Mouse (Mus musculus) heart, embryonic 13.5 days (tissue): ENCODE data around the gene Grap. TPM values are rescaled to one million over a fixed set of nuclear protein-coding genes. Genes with fewer than 3 reads are reported as not detected.

Experiments
- ATAC-seq: fragments of 200-750 bp; cut with Nextera tagmentation; 2 replicates; pipeline ENCODE4 v1.8.0; 2017; ENCODE audit warnings: moderate TSS enrichment; ENCODE audit not compliant: insufficient number of reproducible peaks, low FRiP score, low TSS enrichment; ENCODE audit errors: extremely low read depth
- H3K27ac ChIP-seq: fragments of 300-500 bp; sonication (generic); replicated peaks from 2 replicates; pipeline ENCODE4 v1.5.1; 2015; ENCODE audit warnings: moderate library complexity, mild to moderate bottlenecking, inconsistent platforms
- H3K27me3 ChIP-seq: fragments of 300-500 bp; sonication (generic); replicated peaks from 2 replicates; pipeline ENCODE4 v1.6.1; 2015; ENCODE audit warnings: mild to moderate bottlenecking, inconsistent platforms
- H3K36me3 ChIP-seq: fragments of 300-500 bp; sonication (generic); 2 replicates; pipeline ENCODE4 v1.6.1; 2015; ENCODE audit warnings: mild to moderate bottlenecking, inconsistent platforms
- H3K4me1 ChIP-seq: fragments of 300-500 bp; sonication (generic); 2 replicates; pipeline ENCODE4 v1.6.1; 2015; ENCODE audit warnings: inconsistent platforms
- H3K4me2 ChIP-seq: fragments of 300-500 bp; sonication (generic); 2 replicates; pipeline ENCODE4 v1.6.1; 2015; ENCODE audit warnings: inconsistent platforms, mild to moderate bottlenecking, moderate library complexity
- H3K4me3 ChIP-seq: fragments of 300-500 bp; sonication (generic); 2 replicates; pipeline ENCODE4 v1.5.1; 2015; ENCODE audit warnings: moderate library complexity, mild to moderate bottlenecking, inconsistent platforms
- H3K9ac ChIP-seq: fragments of 300-500 bp; sonication (generic); 2 replicates; pipeline ENCODE4 v1.6.1; 2015; ENCODE audit warnings: inconsistent platforms, mild to moderate bottlenecking, moderate library complexity
- H3K9me3 ChIP-seq: fragments of 300-500 bp; sonication (generic); 2 replicates; pipeline ENCODE4 v1.6.1; 2016; ENCODE audit warnings: inconsistent platforms
- WGBS: fragments of 180-500 bp; shearing (Covaris S2); methylation state at CpG from one replicate; pipeline ENCODE4 v1.1.7; 2015; ENCODE audit warnings: mixed read lengths; 5-methylcytosine and 5-hydroxymethylcytosine counted together
- polyA plus RNA-seq: library from polyadenylated mRNA; unstranded; fragments of >200 nt; fragmentation: Nextera tagmentation; extraction: Ambion mirVana; gene quantifications from 2 replicates; pipeline ENCODE4 v1.2.1, GENCODE M21; 2015

Gene Grap
- polyA plus RNA-seq, 1 experiment from 2014 or later = 11.2 TPM

DNA sequence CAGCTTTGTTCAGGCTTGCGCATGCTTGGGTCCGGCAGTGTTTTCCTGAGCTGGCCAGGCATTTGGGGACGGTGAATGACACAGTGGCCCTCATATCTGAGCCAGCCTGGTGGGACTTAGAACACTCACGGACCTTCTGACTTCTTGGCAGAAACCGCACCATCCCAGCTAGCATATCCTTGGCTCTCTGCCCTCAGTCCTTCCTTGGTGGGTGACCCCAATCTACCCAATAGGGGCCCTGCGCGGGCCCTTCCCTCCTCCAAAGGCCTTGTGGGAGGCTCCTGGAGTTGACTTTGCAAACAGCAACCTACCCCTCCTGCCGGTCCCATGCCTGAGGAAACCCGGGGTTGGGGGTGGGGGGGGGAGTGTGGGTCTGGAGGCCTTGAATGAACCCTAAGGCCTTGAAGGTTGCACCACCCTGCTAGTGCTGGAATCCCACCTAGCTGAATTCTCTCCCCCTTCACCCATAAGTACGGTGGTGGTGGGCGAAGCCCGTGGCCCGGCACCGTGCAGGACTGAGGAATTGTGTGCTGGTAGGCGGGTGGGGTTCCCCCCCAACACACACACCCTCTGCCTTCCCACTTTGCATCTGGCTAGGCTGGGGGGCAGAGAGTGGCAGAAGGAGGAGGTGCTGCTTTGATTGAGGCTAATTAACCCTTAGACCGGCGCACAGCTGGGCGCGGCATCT is 21.2 kb downstream of the Grap start:
- no peaks in the 10 kb centered on the region for H3K36me3 ChIP-seq
- no peak overlapping the region for H3K4me3 ChIP-seq
- no peak for ATAC-seq
- peaks cover 11% of the 10 kb centered on the region for H3K4me1 ChIP-seq
- H3K4me2 ChIP-seq = no peak overlapping the region
- no peaks in the 10 kb centered on the region for H3K9me3 ChIP-seq
- peaks cover 16% of the 10 kb centered on the region for H3K27me3 ChIP-seq
- H3K27ac ChIP-seq = no peak overlapping the region
- WGBS = 31% methylated on average over 19 of the region's 19 CpGs
- H3K9ac ChIP-seq = no peak overlapping the region

DNA sequence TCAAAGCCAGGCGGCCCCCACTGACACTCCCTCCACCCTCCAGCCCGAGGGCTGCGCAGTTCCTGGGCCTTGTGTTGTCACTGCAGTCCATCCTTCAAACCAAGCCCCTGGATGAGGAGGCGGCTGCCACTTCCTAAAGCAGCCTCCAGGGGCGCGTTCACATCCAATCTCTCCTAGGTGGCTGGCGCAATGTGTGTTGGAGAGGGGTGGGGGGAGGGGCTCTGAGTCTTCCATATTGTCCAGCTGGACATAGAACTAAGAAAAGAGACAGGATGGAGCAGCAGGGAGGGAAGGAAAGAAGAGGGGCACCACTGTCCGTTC is 21.7 kb downstream of the Grap start:
- H3K27ac ChIP-seq = no peak overlapping the region
- 7% methylated on average over 8 of the region's 8 CpGs for WGBS
- H3K9me3 ChIP-seq = no peaks in the 10 kb centered on the region
- H3K36me3 ChIP-seq = no peaks in the 10 kb centered on the region
- H3K4me3 ChIP-seq = no peak overlapping the region
- H3K27me3 ChIP-seq = peaks cover 16% of the 10 kb centered on the region
- ATAC-seq = no peak
- no peak overlapping the region for H3K4me2 ChIP-seq
- H3K9ac ChIP-seq = no peak overlapping the region
- H3K4me1 ChIP-seq = peaks cover 11% of the 10 kb centered on the region

DNA sequence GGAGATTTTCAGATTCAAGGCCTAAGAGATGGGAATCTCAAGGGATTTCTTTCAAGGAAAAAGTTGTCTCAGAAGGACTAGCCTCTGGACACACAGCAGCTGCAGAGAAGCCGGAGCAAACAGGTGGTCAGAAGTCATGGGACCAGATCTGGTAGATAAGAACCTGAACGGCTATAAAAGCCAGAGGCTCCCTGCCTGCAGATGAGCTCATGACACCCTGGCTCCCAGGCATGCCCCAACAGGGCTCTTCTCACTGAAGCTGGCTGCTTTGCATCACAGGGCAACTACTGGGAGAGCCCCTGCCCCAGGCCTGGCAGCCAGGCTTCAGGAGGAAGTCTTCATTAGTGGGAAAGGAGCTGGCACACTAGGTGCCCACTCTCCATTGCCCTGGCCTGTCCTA is 22.3 kb downstream of the Grap start:
- H3K27ac ChIP-seq = no peak overlapping the region
- no peaks in the 10 kb centered on the region for H3K36me3 ChIP-seq
- H3K9me3 ChIP-seq = no peaks in the 10 kb centered on the region
- H3K4me1 ChIP-seq = peaks cover 11% of the 10 kb centered on the region
- no peak overlapping the region for H3K9ac ChIP-seq
- peaks cover 19% of the 10 kb centered on the region for H3K27me3 ChIP-seq
- 33% methylated on average over 2 of the region's 2 CpGs for WGBS
- ATAC-seq = no peak
- no peak overlapping the region for H3K4me3 ChIP-seq
- H3K4me2 ChIP-seq = no peak overlapping the region

DNA sequence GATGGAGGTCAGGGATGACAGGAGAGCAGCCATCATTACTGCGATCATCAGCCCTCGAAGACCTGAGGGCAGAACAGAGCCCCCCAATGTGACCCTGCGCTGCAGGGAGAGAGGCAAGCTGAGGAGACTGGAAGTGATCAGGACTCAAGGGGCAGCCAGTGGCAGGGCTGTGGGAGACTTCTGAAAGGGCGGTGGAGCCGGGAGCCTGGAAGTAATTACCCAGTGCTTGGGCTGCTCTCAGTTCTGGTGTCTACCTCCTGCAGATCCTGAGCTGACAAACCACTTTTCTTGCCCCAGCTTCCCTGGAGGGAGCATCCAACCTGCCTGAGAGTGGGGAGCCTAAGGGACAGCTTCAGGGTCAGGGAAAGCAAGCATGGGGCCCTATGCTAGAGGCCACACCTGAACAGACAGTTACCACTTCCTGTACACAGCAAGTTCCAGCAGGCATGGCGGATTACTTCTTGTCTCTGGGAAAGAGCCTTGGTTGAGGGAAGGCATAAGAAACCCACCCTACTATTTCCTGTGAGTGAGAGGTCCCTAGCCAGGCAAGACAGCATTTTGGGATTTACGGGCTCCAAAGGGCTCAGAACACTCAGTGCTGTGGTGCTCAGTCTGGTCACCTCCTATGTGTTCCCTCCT is 23.3 kb downstream of the Grap start:
- Histone ChIP-seq H3K4me2 (no peak overlapping the region), H3K36me3 (no peaks in the 10 kb centered on the region), H3K27ac (no peak overlapping the region), H3K4me1 (peaks cover 11% of the 10 kb centered on the region), H3K9me3 (no peaks in the 10 kb centered on the region), H3K4me3 (no peak overlapping the region), H3K9ac (no peak overlapping the region), H3K27me3 (peaks cover 17% of the 10 kb centered on the region)
- WGBS = 74% methylated on average over 7 of the region's 7 CpGs
- ATAC-seq = no peak

DNA sequence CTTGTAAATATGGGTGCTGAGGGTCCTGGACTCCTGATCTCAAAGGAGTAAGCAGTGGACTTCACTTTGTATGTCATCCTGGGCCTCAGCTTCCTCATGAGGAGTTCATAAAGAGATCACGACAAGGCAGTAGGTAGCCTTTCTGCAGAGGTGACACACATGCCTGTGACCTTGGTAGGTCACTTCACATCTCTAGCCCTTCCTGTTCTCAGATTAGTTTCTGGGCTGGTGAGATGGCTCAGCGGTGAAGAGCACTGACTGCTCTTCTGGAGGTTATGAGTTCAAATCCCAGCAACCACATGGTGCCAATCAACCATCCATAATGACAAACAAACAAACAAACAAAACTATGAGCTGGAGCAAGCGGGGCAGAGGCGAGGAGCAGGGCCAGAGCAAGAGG is 24.6 kb downstream of the Grap start:
- Histone ChIP-seq H3K4me2 (no peak overlapping the region), H3K36me3 (no peaks in the 10 kb centered on the region), H3K9me3 (no peaks in the 10 kb centered on the region), H3K4me1 (peaks cover 11% of the 10 kb centered on the region), H3K4me3 (no peak overlapping the region), H3K9ac (no peak overlapping the region), H3K27me3 (peaks cover 24% of the 10 kb centered on the region), H3K27ac (no peak overlapping the region)
- 71% methylated on average over 4 of the region's 4 CpGs for WGBS
- no peak for ATAC-seq

DNA sequence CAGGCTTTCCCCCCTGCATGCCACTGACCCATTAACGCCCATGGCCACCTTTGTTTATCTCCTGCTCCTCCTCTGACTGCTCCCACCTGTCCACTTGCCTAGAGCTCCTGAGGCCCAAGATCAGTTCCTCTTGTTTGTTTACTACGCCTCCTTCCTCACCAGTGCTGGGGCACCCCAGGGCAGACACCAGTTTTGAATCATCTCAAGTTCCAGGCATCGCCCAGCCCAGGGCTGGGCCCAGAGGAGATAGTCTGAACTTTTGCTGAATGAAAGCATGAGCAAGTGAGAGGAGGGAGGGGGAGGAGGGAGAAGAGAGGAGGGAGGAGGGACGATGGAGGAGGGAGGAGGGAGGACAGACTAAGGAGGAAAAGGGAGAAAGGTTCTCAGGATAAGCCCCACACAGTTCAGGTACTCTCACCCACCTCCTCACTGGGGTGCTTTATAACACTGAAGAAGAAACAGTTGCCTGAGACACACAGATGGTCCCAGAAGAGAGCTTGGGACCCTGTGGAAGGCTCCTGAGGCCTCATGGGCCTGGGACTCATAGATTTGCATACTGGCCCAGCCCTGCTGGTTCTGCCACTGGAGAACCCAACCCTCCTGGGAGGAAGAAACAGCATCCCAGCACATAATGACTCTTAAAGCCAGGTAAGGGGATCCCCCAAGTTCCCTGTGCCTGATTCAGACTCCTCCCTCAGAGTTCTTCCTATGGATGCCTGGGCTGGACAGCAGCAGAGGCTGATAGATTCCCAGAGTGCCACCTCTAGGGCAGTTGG is 26.2 kb downstream of the Grap start:
- ATAC-seq = no peak
- no peak overlapping the region for H3K9ac ChIP-seq
- no peaks in the 10 kb centered on the region for H3K36me3 ChIP-seq
- 66% methylated on average over 4 of the region's 4 CpGs for WGBS
- peaks cover 20% of the 10 kb centered on the region for H3K4me1 ChIP-seq
- H3K4me3 ChIP-seq = no peak overlapping the region
- no peak overlapping the region for H3K4me2 ChIP-seq
- no peak overlapping the region for H3K27ac ChIP-seq
- H3K27me3 ChIP-seq = peaks cover 33% of the 10 kb centered on the region
- H3K9me3 ChIP-seq = no peaks in the 10 kb centered on the region

DNA sequence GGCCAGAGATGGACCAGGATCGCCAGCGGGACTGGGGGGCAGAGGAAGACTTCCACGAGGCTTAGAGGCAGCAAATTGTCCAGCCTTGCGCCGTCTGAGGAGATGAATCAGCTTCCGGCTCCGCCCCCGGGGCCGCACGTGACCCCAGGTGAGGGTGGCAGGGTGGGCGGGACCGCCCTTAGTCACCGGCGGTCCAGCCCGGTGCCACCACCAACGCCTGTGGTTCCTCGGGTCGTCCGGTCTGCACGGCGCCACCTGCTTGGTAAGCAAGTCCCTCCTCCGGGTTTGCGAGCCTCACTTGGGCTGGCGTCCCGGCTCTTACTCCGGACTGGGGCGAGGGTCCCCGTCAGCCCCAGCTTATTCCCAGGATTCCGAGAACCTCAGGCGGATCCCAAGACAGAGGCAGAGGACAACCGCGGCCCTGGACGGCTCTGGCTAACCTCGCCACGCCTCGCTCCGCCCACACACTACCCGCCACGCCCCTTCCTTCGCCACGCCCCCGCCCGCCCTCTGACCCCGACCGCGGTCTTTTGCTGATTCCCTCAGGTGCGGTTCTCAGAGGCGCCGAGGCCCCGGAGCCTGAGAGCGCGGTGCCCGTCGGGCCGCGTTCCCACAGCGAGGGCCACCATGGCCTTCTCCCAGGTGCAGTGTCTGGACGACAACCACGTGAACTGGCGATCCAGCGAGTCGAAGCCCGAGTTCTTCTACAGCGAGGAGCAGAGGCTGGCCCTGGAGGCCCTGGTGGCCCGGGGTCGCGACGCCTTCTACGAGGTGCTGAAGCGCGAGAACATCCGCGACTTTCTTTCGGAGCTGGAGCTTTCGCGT is 31.1 kb downstream of the Grap start, which contains the start of gene Fam83g:
TSS of gene Fam83g (plus strand) at position 185 of the 825 bp plus-strand sequence.
- Histone ChIP-seq H3K27me3 (peaks cover 41% of the 10 kb centered on the region), H3K9ac (peak within 1 kb of the TSS; percentile 69), H3K36me3 (no peaks in the 10 kb centered on the region), H3K4me3 (peak within 1 kb of the TSS; percentile 60), H3K27ac (peak within 1 kb of the TSS; percentile 58; the same call in 1 of the 2 replicates), H3K4me2 (peak within 1 kb of the TSS; percentile 83), H3K9me3 (no peaks in the 10 kb centered on the region), H3K4me1 (peaks cover 58% of the 10 kb centered on the region)
- ATAC-seq = peak; percentile 65
- 1% methylated on average over 76 of the region's 76 CpGs for WGBS

DNA sequence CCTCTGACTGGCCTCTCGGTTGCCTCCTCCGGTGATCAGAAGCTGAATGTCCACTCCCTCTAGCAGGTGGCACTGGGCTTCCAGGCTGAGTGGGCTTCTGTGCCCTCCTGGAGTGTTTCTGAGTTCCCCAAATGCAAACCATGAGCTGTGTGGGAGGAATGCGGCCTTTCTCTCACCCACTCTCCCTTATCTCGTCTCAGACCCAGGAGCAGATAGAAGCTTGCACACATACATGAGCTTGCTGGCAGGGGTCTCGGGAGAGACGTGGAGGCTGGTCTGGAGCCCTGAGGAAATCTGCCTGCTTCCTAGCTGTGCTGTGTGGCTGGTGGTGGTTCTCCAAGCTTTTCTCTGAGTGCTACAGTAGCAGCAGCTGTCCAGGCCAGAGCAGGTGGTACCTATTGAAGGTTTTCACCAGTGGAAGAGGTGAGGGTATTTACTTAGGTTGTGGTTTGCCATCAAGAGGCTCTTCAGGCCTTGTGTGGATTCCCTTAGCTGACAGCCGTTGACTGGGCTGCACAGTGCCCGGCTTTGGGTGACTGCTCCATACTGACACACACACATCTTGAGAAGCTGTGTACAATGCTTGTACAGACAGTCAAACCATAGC is 32.2 kb downstream of the Grap start:
- H3K4me2 ChIP-seq = peak overlapping the region; percentile 83
- 37% methylated on average over 8 of the region's 8 CpGs for WGBS
- H3K9ac ChIP-seq = peak overlapping the region; percentile 69
- no peaks in the 10 kb centered on the region for H3K36me3 ChIP-seq
- no peak for ATAC-seq
- H3K9me3 ChIP-seq = no peaks in the 10 kb centered on the region
- peak overlapping the region; percentile 60 for H3K4me3 ChIP-seq
- peak overlapping the region; percentile 58; the same call in 1 of the 2 replicates for H3K27ac ChIP-seq
- H3K4me1 ChIP-seq = peaks cover 66% of the 10 kb centered on the region
- H3K27me3 ChIP-seq = peaks cover 39% of the 10 kb centered on the region

DNA sequence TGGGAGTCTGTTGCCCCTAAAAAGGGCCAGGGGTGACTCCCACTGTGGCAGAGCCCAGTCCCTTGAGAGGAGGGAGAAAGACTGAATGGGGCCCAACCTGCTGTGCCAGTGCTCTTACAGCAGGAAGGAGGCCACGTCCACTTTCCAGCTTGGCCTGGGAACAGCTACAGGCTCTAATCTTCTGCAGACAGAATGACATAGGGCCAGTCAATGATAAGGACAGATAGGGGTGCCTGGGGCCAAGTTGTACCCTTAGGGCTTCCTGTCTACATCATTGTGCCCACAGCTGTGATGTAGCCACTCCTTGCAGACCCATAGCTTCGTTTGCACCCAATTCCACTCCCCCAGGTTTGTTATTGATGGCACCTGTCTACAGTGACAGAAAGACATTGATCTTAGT is 33.1 kb downstream of the Grap start:
- ATAC-seq = no peak
- no peak overlapping the region for H3K9ac ChIP-seq
- WGBS = 15% methylated on average over 2 of the region's 2 CpGs
- H3K27ac ChIP-seq = 0 out of 2 replicates have a peak overlapping the region, but pooled peaks have one; percentile 0
- H3K27me3 ChIP-seq = peaks cover 35% of the 10 kb centered on the region
- peaks cover 66% of the 10 kb centered on the region for H3K4me1 ChIP-seq
- no peaks in the 10 kb centered on the region for H3K9me3 ChIP-seq
- H3K4me2 ChIP-seq = peak overlapping the region; percentile 83; the same call in 1 of the 2 replicates
- H3K36me3 ChIP-seq = no peaks in the 10 kb centered on the region
- no peak overlapping the region for H3K4me3 ChIP-seq

DNA sequence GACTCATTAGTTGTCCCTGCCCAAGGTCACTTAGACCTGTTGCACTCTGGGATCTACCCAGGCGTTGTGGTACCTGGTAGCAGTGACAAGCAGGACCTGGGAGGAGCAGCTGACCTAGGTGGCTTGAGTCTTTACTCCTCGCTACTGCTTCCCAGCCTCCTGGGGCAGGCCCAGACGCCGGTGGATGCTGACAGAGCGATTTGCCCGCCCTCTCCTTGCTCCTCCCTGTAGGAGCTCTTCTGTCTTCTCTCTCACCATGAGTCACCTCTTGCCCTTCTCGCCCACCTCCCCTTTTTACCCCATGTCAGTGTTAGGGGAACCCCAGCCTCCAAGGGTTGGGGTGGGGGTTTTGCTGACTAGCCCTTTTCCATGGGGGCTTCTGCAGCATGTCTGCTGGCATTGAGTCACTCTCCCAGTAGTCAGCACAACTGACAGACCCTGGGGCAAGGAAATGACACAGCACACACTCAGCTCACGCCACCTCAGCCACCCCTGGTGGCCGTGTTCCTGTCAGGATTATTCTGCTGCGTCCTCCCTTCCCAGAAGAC is 33.9 kb downstream of the Grap start:
- Histone ChIP-seq H3K4me3 (no peak overlapping the region), H3K9ac (no peak overlapping the region), H3K27me3 (peaks cover 35% of the 10 kb centered on the region), H3K4me1 (peaks cover 66% of the 10 kb centered on the region), H3K4me2 (no peak overlapping the region), H3K27ac (peak overlapping the region; percentile 2; the same call in 1 of the 2 replicates), H3K36me3 (no peaks in the 10 kb centered on the region), H3K9me3 (no peaks in the 10 kb centered on the region)
- WGBS = 59% methylated on average over 10 of the region's 10 CpGs
- ATAC-seq = no peak
